In genomic region chr12:100201363-100201711, GRCm38 (mm10) we compare ENCODE assay signal across 8 mouse cellular contexts. TPM values are rescaled to one million over a fixed set of nuclear protein-coding genes. Genes with fewer than 3 reads are reported as not detected.
A peak's percentile ranks its signal among the peaks of the same experiment; 100 is the strongest.
DNase-seq lines count a peak whose midpoint lies in the region; ATAC-seq and TF ChIP-seq lines count a peak whose summit lies in the region.

No protein-coding gene starts in this region.

- peak overlapping the region; percentile 100 for H3K4me3 ChIP-seq in heart, embryonic 13.5 days
- peak overlapping the region; percentile 80 to 86; a peak in 2 of 4 replicates for H3K4me3 ChIP-seq in ES-E14 (ENCODE audit: insufficient read depth in 1 of 2, low read depth in 1 of 2, low read length in 2 of 2, poor library complexity in 1 of 2, severe bottlenecking in 1 of 2)
- H3K4me3 ChIP-seq in forebrain, postnatal 0 days (ENCODE audit: low read depth, low read length) = peak overlapping the region; percentile 97
- H3K4me3 ChIP-seq in liver, postnatal 0 days (ENCODE audit: low read depth, low read length) = peak overlapping the region; percentile 96

- H3K9me3 ChIP-seq in heart, embryonic 13.5 days = no peaks in the 10 kb centered on the region
- H3K9me3 ChIP-seq in ES-E14 (ENCODE audit: control insufficient read depth, insufficient read depth, low read depth, low read length) = no peaks in the 10 kb centered on the region
- no peaks in the 10 kb centered on the region for H3K9me3 ChIP-seq in forebrain, postnatal 0 days (ENCODE audit: low read length)
- no peaks in the 10 kb centered on the region for H3K9me3 ChIP-seq in liver, postnatal 0 days (ENCODE audit: low read length)

- peak overlapping the region; percentile 89; the same call in 1 of the 2 replicates for H3K27ac ChIP-seq in heart, embryonic 13.5 days (replicated peaks)
- no peak overlapping the region for H3K27ac ChIP-seq in ES-E14 (ENCODE audit: insufficient read depth, low read depth, low read length, poor library complexity, severe bottlenecking)
- peak overlapping the region; percentile 94; the same call in 1 of the 2 replicates for H3K27ac ChIP-seq in forebrain, postnatal 0 days (ENCODE audit: low read depth, low read length)
- H3K27ac ChIP-seq in liver, postnatal 0 days (ENCODE audit: low read depth) = peak overlapping the region; percentile 88; the same call in 1 of the 2 replicates

- H3K27me3 ChIP-seq in heart, embryonic 13.5 days (replicated peaks) = no peaks in the 10 kb centered on the region
- no peaks in the 10 kb centered on the region for H3K27me3 ChIP-seq in forebrain, postnatal 0 days (ENCODE audit: insufficient read depth, low read length)
- no peaks in the 10 kb centered on the region for H3K27me3 ChIP-seq in liver, postnatal 0 days (ENCODE audit: insufficient read depth, low read length)

- H3K36me3 ChIP-seq in heart, embryonic 13.5 days = peaks cover 42% of the 10 kb centered on the region
- H3K36me3 ChIP-seq in ES-E14 (ENCODE audit: control insufficient read depth, insufficient read depth, low read length, poor library complexity, severe bottlenecking) = peaks cover 31% of the 10 kb centered on the region
- peaks cover 37% of the 10 kb centered on the region for H3K36me3 ChIP-seq in forebrain, postnatal 0 days (ENCODE audit: insufficient read depth)
- H3K36me3 ChIP-seq in liver, postnatal 0 days (replicated peaks; ENCODE audit: insufficient read depth, low read length) = peaks cover 39% of the 10 kb centered on the region

- 41% methylated on average over 4 of the region's 4 CpGs for WGBS in heart, embryonic 13.5 days
- 12% methylated on average over 4 of the region's 4 CpGs for WGBS in forebrain, postnatal 0 days
- 14% methylated on average over 4 of the region's 4 CpGs for WGBS in liver, postnatal 0 days (ENCODE audit: insufficient replicate concordance)

- peaks cover 38% of the 10 kb centered on the region for H3K4me1 ChIP-seq in heart, embryonic 13.5 days
- peaks cover 0 to 4% of the 10 kb centered on the region in 2 experiments; a peak in 3 of 4 replicates for H3K4me1 ChIP-seq in ES-E14 (ENCODE audit: control insufficient read depth in 2 of 2, insufficient read depth in 2 of 2, low read length in 2 of 2, poor library complexity in 1 of 2)
- peaks cover 14% of the 10 kb centered on the region for H3K4me1 ChIP-seq in forebrain, postnatal 0 days (ENCODE audit: insufficient read depth)
- H3K4me1 ChIP-seq in liver, postnatal 0 days (ENCODE audit: insufficient read depth) = peaks cover 19% of the 10 kb centered on the region

- intact Hi-C loops in heart, postnatal 14 days (cut with DNase I) = loop anchor here (5.0 kb wide), 5 partner anchors 91 to 316 kb away; no protein-coding TSS in a partner anchor

- peak overlapping the region; percentile 97 for H3K4me2 ChIP-seq in heart, embryonic 13.5 days
- H3K4me2 ChIP-seq in forebrain, postnatal 0 days (ENCODE audit: low read depth) = peak overlapping the region; percentile 94
- H3K4me2 ChIP-seq in liver, postnatal 0 days (ENCODE audit: low read depth, low read length) = peak overlapping the region; percentile 93

- H3K9ac ChIP-seq in heart, embryonic 13.5 days = peak overlapping the region; percentile 97
- no peak overlapping the region for H3K9ac ChIP-seq in ES-E14 (ENCODE audit: insufficient read depth, low read depth, low read length, poor library complexity, severe bottlenecking)
- H3K9ac ChIP-seq in forebrain, postnatal 0 days = peak overlapping the region; percentile 96
- H3K9ac ChIP-seq in liver, postnatal 0 days (replicated peaks) = peak overlapping the region; percentile 86

- no peak for TF ChIP-seq CTCF in forebrain, postnatal 0 days (IDR thresholded peaks at IDR 0.05; ENCODE audit: low read depth)
- TF ChIP-seq CTCF in liver, postnatal 0 days (IDR thresholded peaks at IDR 0.05; ENCODE audit: low read depth) = no peak

- in situ Hi-C loops in ES-E14 (cut with MboI; ENCODE audit: low sequenced_read_pairs in 2 of 2, unreplicated experiment in 2 of 2) = no loop called here

- DNase-seq in heart, postnatal 14 days = no peak
- no peak for DNase-seq in ES-E14 (ENCODE audit: low read depth, low spot score)
- no peak for DNase-seq in forebrain, postnatal 0 days
- DNase-seq in liver, postnatal 0 days = no peak
- no peak for DNase-seq in adrenal gland, adult 2 months
- DNase-seq in cerebellum, adult 11-12 months = no peak
- no peak for DNase-seq in adrenal gland, postnatal 10 days

- no peak for ATAC-seq in heart, embryonic 13.5 days (ENCODE audit: extremely low read depth, insufficient number of reproducible peaks, low FRiP score, low TSS enrichment)
- no peak for ATAC-seq in forebrain, postnatal 0 days
- no peak for ATAC-seq in liver, postnatal 0 days

- TF ChIP-seq EP300 in liver, postnatal 0 days (IDR thresholded peaks at IDR 0.05; ENCODE audit: low read depth) = no peak

TF ChIP-seq in ES-E14, 5 proteins besides CTCF, POLR2A, EP300 and RAD21:
- TF ChIP-seq MAFK (IDR thresholded peaks at IDR 0.05; ENCODE audit: insufficient read depth, low read depth, low read length) (no peak), ZC3H11A (IDR thresholded peaks at IDR 0.05; ENCODE audit: borderline replicate concordance, low read depth, low read length) (no peak), HCFC1 (IDR thresholded peaks at IDR 0.05; ENCODE audit: borderline replicate concordance, insufficient read depth, low read length) (no peak), ZNF384 (IDR thresholded peaks at IDR 0.05; ENCODE audit: low read depth, low read length) (no peak), CHD2 (IDR thresholded peaks at IDR 0.05; ENCODE audit: low read depth, low read length) (no peak)

RNA-seq across cellular contexts. Expression of gene Calm1, which starts 2.1 kb away (rescaled TPM):
- polyA plus RNA-seq in heart, embryonic 13.5 days (2015; fragmentation: Nextera tagmentation; extraction: Ambion mirVana) = 821 and 849 TPM in 2 replicates
- total RNA-seq in heart, postnatal 14 days (2021) = 100 to 1,000 TPM; 282 to 334 TPM
- 416 and 537 TPM in 2 replicates for total RNA-seq in ES-E14 (2012; rRNA removed)
- 1,041 and 1,060 TPM in 2 replicates for total RNA-seq in forebrain, postnatal 0 days (2014; rRNA removed)
- polyA plus RNA-seq in forebrain, postnatal 0 days (2015; fragmentation: Nextera tagmentation; extraction: Ambion mirVana) = 4,009 and 4,204 TPM in 2 replicates
- polyA plus RNA-seq in liver, postnatal 0 days (2015; fragmentation: Nextera tagmentation; extraction: Ambion mirVana) = 454 and 482 TPM in 2 replicates
- 100 to 1,000 TPM; 404 to 437 TPM for total RNA-seq in adrenal gland, adult 2 months (2021)
- polyA plus RNA-seq in adrenal gland, adult 2 months (2012; rRNA removed) = 370 and 455 TPM in 2 replicates
- total RNA-seq in adrenal gland, postnatal 10 days (2021) = 100 to 1,000 TPM; 355 to 389 TPM

RNA-seq across cellular contexts. Expression of gene Nrde2, which starts 41.9 kb away (rescaled TPM):
- polyA plus RNA-seq in heart, embryonic 13.5 days (2015; fragmentation: Nextera tagmentation; extraction: Ambion mirVana) = 7.8 and 8.9 TPM in 2 replicates
- total RNA-seq in heart, postnatal 14 days (2021) = 10 to 100 TPM in 1 of 2 experiments, 1 to 10 TPM in 1; 8.4 to 11.9 TPM
- total RNA-seq in ES-E14 (2012; rRNA removed) = 36.4 and 41.8 TPM in 2 replicates
- 24.3 and 25.1 TPM in 2 replicates for total RNA-seq in forebrain, postnatal 0 days (2014; rRNA removed)
- polyA plus RNA-seq in forebrain, postnatal 0 days (2015; fragmentation: Nextera tagmentation; extraction: Ambion mirVana) = 13.1 and 13.3 TPM in 2 replicates
- 3.5 and 4.7 TPM in 2 replicates for polyA plus RNA-seq in liver, postnatal 0 days (2015; fragmentation: Nextera tagmentation; extraction: Ambion mirVana)
- 10 to 100 TPM; 12.8 to 17.2 TPM for total RNA-seq in adrenal gland, adult 2 months (2021)
- polyA plus RNA-seq in adrenal gland, adult 2 months (2012; rRNA removed) = 4.6 and 4.8 TPM in 2 replicates
- total RNA-seq in adrenal gland, postnatal 10 days (2021) = 10 to 100 TPM; 14.8 to 19.4 TPM
